Mouse (Mus musculus) liver, adult (tissue): ENCODE results near the gene Pla1a.

Experiments
- GATA4 ChIP-seq: IDR thresholded peaks from 2 replicates; pipeline ENCODE4 v1.6.1; 2014; ENCODE audit warnings: mild to moderate bottlenecking, low read length; ENCODE audit not compliant: insufficient replicate concordance

The Pla1a gene

DNA sequence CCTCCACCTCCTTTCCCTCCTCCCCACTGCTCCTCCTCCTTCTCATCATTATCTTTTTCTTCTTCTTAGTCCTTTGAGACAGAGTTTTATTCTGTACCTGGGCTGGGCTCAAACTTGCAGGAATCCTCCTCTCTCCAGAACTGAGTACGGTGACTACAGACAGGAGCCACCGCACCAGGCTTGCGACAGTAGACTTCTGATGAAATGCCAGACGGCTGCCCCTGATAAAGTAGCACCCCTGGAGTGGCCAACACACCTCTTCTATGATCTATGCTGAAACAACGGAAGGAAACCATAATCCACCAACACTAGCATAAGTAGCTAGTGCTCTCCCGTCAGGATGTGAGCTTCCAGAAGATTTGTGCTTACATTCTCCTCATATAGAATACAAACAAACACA lies 45.6 kb downstream of the Pla1a start:
- TF ChIP-seq GATA4: no peak

- no peak for TF ChIP-seq GATA4
Observed at GRCm38 (mm10) chr16:38385700-38386099, 47.2 kb downstream of the Pla1a start.

DNA sequence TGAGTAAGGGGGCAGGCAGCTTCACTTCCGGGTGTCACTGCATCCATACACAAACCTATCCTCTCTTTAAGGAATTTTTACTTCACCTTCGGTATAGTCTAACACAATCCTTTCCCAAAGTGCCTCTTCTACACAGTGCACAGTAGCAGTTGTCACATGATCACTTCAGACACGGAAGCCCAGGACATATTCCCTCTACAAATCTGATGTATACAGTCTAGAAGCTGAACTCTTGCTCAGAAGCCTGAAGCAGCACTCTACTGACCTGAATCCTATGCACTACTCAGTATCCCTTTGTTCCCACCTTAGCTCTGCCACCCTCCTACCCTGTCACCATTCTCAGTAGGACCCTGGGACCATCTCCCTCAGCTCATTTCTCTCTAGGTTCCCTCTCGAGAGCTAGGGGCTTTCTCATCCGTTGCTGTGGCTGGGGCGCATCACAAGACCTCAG lies 47.7 kb downstream of the Pla1a start:
- no peak for TF ChIP-seq GATA4

- TF ChIP-seq GATA4: no peak
Observed at GRCm38 (mm10) chr16:38383683-38384082, 49.3 kb downstream of the Pla1a start.

GRCm38 (mm10) chr16:38379926-38380325 lies 53.0 kb downstream of the Pla1a start:
- no peak for TF ChIP-seq GATA4

- no peak for TF ChIP-seq GATA4
Observed at GRCm38 (mm10) chr16:38379493-38379892, 53.5 kb downstream of the Pla1a start.

DNA sequence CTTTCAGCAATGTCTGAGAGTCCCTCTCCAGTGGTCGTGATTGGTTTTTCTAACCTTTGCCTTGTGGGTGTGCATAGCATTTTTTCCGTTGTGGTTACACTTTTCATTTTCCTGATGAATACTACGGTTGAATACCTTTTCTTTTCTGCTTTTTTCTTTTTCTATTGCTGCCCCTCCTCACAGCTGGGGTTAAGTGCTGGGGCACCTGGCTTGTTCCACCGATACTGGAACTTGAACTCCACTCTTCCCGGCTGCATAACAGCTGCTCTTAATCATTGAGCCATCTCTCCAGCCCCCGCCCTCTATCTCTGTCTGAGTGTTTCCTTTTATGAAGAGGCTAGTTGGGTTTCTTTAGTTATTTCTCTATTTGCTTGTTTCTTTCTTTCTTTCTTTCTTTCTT lies 53.9 kb downstream of the Pla1a start:
- TF ChIP-seq GATA4: no peak

- TF ChIP-seq GATA4: no peak
Observed at GRCm38 (mm10) chr16:38378591-38378990, 54.4 kb downstream of the Pla1a start.

- no peak for TF ChIP-seq GATA4
Observed at GRCm38 (mm10) chr16:38377546-38377945, 55.4 kb downstream of the Pla1a start.

DNA sequence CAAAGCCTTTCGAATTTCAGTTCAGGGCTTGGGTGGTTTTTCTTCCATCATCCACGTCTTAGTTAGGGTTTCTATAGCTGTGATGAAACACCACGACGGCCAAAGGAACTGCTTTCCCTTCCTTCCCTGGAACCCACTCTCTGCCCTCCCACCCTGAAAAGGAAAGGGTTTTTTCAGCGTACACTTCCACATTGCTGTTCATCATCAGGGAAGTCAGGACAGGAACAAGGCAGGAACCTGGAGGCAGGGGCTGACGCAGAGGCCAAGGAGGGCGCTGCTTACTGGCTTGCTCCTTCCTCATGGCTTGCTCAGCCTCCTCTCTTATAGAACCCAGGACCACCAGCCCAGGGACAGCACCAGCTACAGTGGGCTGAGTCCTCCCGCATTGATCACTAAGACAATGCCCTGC lies 56.1 kb downstream of the Pla1a start:
- TF ChIP-seq GATA4: no peak

DNA sequence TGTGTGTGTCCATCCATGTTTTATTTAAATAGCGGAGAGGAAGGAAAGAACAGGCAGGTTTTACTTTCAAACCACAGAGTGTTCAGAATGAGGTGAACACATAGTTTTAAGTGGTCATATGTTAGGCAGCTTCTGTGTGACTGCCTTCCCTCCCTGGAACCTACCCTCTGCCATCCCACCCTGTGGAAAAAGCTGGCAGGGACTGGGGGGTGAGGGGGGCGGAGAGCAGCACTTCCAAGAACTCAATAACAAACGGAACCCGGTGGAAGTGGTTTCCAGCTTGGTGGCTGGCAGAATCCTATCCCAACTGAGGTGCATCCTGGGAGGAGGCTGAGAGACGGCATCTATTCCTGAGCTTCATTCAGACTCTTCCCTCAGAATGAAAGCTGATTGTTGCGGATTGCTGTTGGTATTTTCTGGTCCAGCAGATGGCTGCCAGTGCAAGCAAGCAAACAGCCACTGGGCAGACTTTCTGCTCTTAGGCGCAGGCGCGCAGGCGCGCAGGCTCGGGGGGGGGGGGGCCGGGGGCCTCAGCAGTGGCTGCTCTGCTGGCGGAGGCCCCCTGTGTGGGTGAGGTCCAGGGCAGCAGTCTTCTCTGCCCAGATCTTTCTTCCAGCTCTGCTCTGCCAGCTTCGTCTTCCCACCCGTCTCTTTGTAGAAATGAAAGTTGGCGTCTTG lies 56.6 kb downstream of the Pla1a start:
- TF ChIP-seq GATA4: no peak

- no peak for TF ChIP-seq GATA4
Observed at GRCm38 (mm10) chr16:38375182-38375581, 57.8 kb downstream of the Pla1a start.

- no peak for TF ChIP-seq GATA4
Observed at GRCm38 (mm10) chr16:38374379-38375140, 58.4 kb downstream of the Pla1a start.

DNA sequence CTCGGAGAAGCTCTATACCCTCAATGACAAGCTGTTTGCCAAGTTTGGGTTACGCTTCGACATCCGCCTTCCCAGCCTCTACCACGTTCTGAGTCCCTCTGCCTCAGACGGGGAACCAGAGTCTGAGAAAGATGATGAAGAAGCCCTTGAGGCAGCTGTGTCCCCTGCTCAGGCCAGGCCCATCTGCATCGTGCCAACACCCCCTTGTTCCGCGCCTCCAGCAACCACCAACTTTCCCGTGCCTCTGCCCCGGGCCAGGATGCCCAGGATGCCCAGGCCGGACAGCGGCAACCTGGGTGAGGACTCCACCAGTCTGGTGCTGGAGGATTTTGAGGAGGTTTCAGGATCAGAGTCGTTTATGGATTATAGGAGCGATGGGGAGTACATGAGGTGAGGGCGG lies 59.0 kb downstream of the Pla1a start:
- TF ChIP-seq GATA4: no peak

DNA sequence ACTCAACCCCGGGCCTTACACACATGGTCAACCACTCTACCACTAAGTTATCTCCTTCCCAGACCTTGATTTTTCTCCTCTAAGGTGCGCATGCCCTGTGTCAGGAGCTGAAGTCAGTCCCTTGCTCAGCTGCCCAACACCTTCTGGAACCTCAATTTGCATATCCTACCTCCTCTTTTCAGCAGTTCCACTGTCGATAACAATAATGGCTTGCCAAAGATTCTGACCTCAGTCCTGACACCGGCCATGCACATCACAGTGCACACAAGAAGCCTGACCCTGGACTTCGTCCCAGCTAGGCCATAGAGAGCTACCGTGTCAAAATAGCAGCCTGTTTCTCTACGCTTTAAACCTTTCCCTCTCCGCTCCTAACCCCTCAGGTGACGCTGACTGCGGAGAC lies 59.5 kb downstream of the Pla1a start:
- no peak for TF ChIP-seq GATA4

- no peak for TF ChIP-seq GATA4
Observed at GRCm38 (mm10) chr16:38372876-38373275, 60.1 kb downstream of the Pla1a start.
